Mouse (Mus musculus): ENCODE measurements at regions not wholly inside any gene's neighbourhood (a gene's known extent, or its start where the extent isn't known, plus 50 kb on each side); places are given as distances from the start of the nearest gene placed in this dataset.

DNA sequence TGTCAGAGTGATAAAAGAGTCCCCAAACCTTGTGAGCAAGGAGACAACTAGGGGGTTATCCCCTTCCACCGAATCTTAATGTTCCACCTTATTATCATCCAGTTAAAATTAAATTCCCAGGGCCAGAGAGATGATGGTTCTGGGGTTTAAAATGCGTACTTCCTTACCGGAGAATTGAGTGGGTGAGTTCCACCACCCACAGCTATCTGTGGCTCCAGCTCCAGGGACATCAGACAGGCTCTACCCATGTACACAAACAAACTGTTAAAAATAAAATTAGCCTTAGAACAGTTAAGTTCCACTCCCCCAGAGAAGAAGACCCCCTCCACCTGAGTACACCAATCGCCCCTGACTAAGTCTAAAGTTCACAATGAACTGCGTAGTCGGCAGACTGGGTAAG, 52.0 kb upstream of the Mgat5 start:
- Histone ChIP-seq H3K36me3 (replicated peaks) (no peaks in the 10 kb centered on the region), H3K4me1 (peaks cover 7% of the 10 kb centered on the region; the same call in 1 of the 2 replicates), H3K27me3 (ENCODE audit: poor library complexity, severe bottlenecking) (no peaks in the 10 kb centered on the region), H3K27ac (no peak overlapping the region), H3K4me3 (no peak overlapping the region), H3K9me3 (no peaks in the 10 kb centered on the region)
- DNase-seq (ENCODE audit: extremely low spot score, low spot score) = no peak
- 90% methylated on average over 6 of the region's 6 CpGs for WGBS

DNA sequence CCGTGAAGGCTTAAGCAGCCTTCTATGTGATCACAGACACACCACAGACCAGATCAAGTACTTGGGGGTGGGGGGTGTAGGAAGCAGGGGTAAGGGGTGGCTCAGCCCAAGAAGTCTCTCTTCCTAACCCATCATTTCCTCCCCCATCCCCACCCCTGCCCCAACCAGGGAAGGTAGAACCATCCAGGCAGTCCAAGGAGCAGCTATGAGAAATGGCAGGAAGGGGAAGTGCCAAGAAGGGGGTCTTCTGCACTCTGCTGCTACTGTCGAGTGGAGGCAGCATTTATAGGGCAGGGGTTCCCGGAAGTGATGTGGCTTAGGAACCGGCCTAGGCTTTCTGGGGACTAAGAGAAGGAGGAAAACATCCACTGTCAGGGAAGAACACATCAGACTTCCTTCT, 69.3 kb upstream of the Mgat5 start:
- H3K4me3 ChIP-seq = no peak overlapping the region
- no peak overlapping the region for H3K27ac ChIP-seq
- H3K4me1 ChIP-seq = no peaks in the 10 kb centered on the region
- 83% methylated on average over 4 of the region's 4 CpGs for WGBS
- no peaks in the 10 kb centered on the region for H3K27me3 ChIP-seq (ENCODE audit: poor library complexity, severe bottlenecking)
- H3K9me3 ChIP-seq = no peaks in the 10 kb centered on the region
- no peaks in the 10 kb centered on the region for H3K36me3 ChIP-seq (replicated peaks)
- DNase-seq (ENCODE audit: extremely low spot score, low spot score) = no peak

GRCm38 (mm10) chr1:127131871-127132270, 72.9 kb upstream of the Mgat5 start:
- Histone ChIP-seq H3K9me3 (no peaks in the 10 kb centered on the region), H3K36me3 (replicated peaks) (no peaks in the 10 kb centered on the region), H3K4me1 (no peaks in the 10 kb centered on the region), H3K27me3 (ENCODE audit: poor library complexity, severe bottlenecking) (no peaks in the 10 kb centered on the region), H3K4me3 (no peak overlapping the region), H3K27ac (no peak overlapping the region)
- WGBS = 87% methylated on average over 5 of the region's 5 CpGs
- no peak for DNase-seq (ENCODE audit: extremely low spot score, low spot score)

DNA sequence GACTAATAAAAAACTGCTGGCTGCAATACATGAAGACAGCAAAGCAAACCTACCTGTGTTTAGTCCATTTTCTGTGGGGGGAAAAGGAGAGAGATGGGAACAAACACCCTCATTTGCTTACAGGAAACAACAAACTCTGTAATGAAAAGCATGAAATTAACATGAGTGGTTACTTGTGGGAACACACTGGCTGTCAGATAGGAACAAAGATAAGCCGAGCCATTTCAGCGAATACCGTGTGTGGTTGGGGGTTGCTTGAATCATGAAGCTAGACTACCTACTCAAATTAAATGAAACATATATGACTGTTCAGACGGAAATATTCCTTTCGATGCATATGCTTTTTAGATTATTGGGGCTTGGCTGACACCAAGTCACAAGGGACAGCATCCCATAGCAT, 80.0 kb upstream of the Mgat5 start:
- no peaks in the 10 kb centered on the region for H3K4me1 ChIP-seq
- H3K4me3 ChIP-seq = no peak overlapping the region
- H3K36me3 ChIP-seq (replicated peaks) = no peaks in the 10 kb centered on the region
- no peak for DNase-seq (ENCODE audit: extremely low spot score, low spot score)
- no peaks in the 10 kb centered on the region for H3K9me3 ChIP-seq
- H3K27me3 ChIP-seq (ENCODE audit: poor library complexity, severe bottlenecking) = no peaks in the 10 kb centered on the region
- WGBS = 93% methylated on average over 5 of the region's 5 CpGs
- no peak overlapping the region for H3K27ac ChIP-seq

GRCm38 (mm10) chr1:127118019-127118418, 86.8 kb upstream of the Mgat5 start:
- 88% methylated on average over 1 of the region's 1 CpGs for WGBS
- Histone ChIP-seq H3K36me3 (replicated peaks) (no peaks in the 10 kb centered on the region), H3K27ac (no peak overlapping the region), H3K4me3 (no peak overlapping the region), H3K27me3 (ENCODE audit: poor library complexity, severe bottlenecking) (no peaks in the 10 kb centered on the region), H3K4me1 (no peaks in the 10 kb centered on the region), H3K9me3 (no peaks in the 10 kb centered on the region)
- no peak for DNase-seq (ENCODE audit: extremely low spot score, low spot score)

- H3K4me3 ChIP-seq = no peak overlapping the region
- no peaks in the 10 kb centered on the region for H3K9me3 ChIP-seq
- 95% methylated on average over 5 of the region's 5 CpGs for WGBS
- H3K27me3 ChIP-seq (ENCODE audit: poor library complexity, severe bottlenecking) = no peaks in the 10 kb centered on the region
- no peaks in the 10 kb centered on the region for H3K36me3 ChIP-seq (replicated peaks)
- no peak overlapping the region for H3K27ac ChIP-seq
- DNase-seq (ENCODE audit: extremely low spot score, low spot score) = no peak
- 0 out of 2 replicates have a peak, but pooled peaks cover 4% of the 10 kb centered on the region for H3K4me1 ChIP-seq
These were observed 97.3 kb upstream of the Mgat5 start for GRCm38 (mm10) chr1:127107485-127107884.

DNA sequence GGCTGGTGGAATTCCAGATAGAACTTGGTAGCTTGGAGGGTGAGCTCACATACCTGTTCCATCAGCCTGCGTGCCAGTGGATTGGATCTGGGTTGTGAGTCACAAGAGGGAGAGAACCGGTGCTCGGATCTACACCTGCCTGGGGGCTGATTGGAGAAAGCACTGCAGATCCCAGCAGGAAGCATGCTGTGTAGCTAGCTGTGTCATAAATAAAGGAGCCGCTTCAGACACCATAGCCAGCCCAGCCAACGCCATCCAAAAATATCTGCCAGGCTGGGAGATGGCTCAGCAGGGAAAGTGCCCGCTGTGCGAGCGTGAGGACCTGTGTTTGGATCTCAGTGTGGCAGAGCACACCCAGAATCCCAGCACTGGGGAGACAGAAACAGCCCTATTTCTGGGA, 99.0 kb upstream of the Mgat5 start:
- H3K4me3 ChIP-seq = no peak overlapping the region
- H3K27me3 ChIP-seq (ENCODE audit: poor library complexity, severe bottlenecking) = no peaks in the 10 kb centered on the region
- 79% methylated on average over 8 of the region's 8 CpGs for WGBS
- H3K36me3 ChIP-seq (replicated peaks) = no peaks in the 10 kb centered on the region
- peaks cover 5% of the 10 kb centered on the region; the same call in 1 of the 2 replicates for H3K9me3 ChIP-seq
- no peak for DNase-seq (ENCODE audit: extremely low spot score, low spot score)
- no peak overlapping the region for H3K27ac ChIP-seq
- H3K4me1 ChIP-seq = 0 out of 2 replicates have a peak, but pooled peaks cover 4% of the 10 kb centered on the region

- H3K4me1 ChIP-seq = 0 out of 2 replicates have a peak, but pooled peaks cover 4% of the 10 kb centered on the region
- DNase-seq (ENCODE audit: extremely low spot score, low spot score) = no peak
- no peak overlapping the region for H3K4me3 ChIP-seq
- H3K27me3 ChIP-seq (ENCODE audit: poor library complexity, severe bottlenecking) = no peaks in the 10 kb centered on the region
- peaks cover 5% of the 10 kb centered on the region; the same call in 1 of the 2 replicates for H3K9me3 ChIP-seq
- no peak overlapping the region for H3K27ac ChIP-seq
- WGBS = 75% methylated on average over 2 of the region's 2 CpGs
- no peaks in the 10 kb centered on the region for H3K36me3 ChIP-seq (replicated peaks)
These were observed 101.2 kb upstream of the Mgat5 start for GRCm38 (mm10) chr1:127103664-127104063.

- no peak for DNase-seq (ENCODE audit: extremely low spot score, low spot score)
- Histone ChIP-seq H3K36me3 (replicated peaks) (no peaks in the 10 kb centered on the region), H3K27ac (no peak overlapping the region)
These were observed 105.9 kb upstream of the Mgat5 start for GRCm38 (mm10) chr1:127098871-127099420.

DNA sequence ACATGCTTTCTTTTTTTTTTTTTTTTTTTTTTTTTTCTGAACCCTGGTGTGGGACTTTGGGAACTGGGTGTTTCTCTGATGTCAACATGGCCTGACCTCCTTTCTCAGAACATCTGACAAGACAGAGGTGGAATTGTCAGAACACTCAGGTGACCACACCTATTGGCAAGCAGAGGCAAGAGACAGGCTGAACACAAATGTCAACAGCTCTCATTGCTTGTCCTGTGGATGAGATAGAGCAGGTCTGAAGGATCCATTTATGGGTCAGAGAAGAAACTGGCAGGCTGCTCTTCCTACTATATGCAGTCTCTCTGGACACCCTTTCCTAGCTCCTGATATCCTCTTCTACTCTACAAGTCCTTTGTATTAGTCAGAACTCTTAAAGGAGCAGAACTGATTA, 117.2 kb upstream of the Mgat5 start:
- H3K36me3 ChIP-seq (replicated peaks) = no peaks in the 10 kb centered on the region
- no peaks in the 10 kb centered on the region for H3K9me3 ChIP-seq
- no peaks in the 10 kb centered on the region for H3K4me1 ChIP-seq
- no peak overlapping the region for H3K4me3 ChIP-seq
- no peak overlapping the region for H3K27ac ChIP-seq
- no peak for DNase-seq (ENCODE audit: extremely low spot score, low spot score)
- H3K27me3 ChIP-seq (ENCODE audit: poor library complexity, severe bottlenecking) = no peaks in the 10 kb centered on the region

More at GRCm38 (mm10) chr1:127098871-127099420, 105.9 kb upstream of the Mgat5 start:
- Histone ChIP-seq H3K27me3 (ENCODE audit: poor library complexity, severe bottlenecking) (no peaks in the 10 kb centered on the region), H3K9me3 (peaks cover 5% of the 10 kb centered on the region; the same call in 1 of the 2 replicates), H3K4me3 (no peak overlapping the region), H3K4me1 (no peaks in the 10 kb centered on the region)

GRCm38 (mm10) chr1:127085988-127086387, 118.8 kb upstream of the Mgat5 start:
- WGBS = 88% methylated on average over 4 of the region's 4 CpGs
- Histone ChIP-seq H3K27me3 (ENCODE audit: poor library complexity, severe bottlenecking) (no peaks in the 10 kb centered on the region), H3K9me3 (no peaks in the 10 kb centered on the region), H3K36me3 (replicated peaks) (no peaks in the 10 kb centered on the region), H3K4me1 (no peaks in the 10 kb centered on the region), H3K4me3 (no peak overlapping the region), H3K27ac (no peak overlapping the region)
- no peak for DNase-seq (ENCODE audit: extremely low spot score, low spot score)

- DNase-seq (ENCODE audit: extremely low spot score, low spot score) = no peak
- WGBS = 79% methylated on average over 3 of the region's 3 CpGs
- H3K4me3 ChIP-seq = no peak overlapping the region
- no peak overlapping the region for H3K27ac ChIP-seq
- H3K27me3 ChIP-seq (ENCODE audit: poor library complexity, severe bottlenecking) = no peaks in the 10 kb centered on the region
- no peaks in the 10 kb centered on the region for H3K36me3 ChIP-seq (replicated peaks)
- no peaks in the 10 kb centered on the region for H3K4me1 ChIP-seq
- no peaks in the 10 kb centered on the region for H3K9me3 ChIP-seq
These were observed 121.0 kb upstream of the Mgat5 start for GRCm38 (mm10) chr1:127083761-127084308.

GRCm38 (mm10) chr1:127079012-127079411, 125.8 kb upstream of the Mgat5 start:
- no peak overlapping the region for H3K4me3 ChIP-seq
- no peaks in the 10 kb centered on the region for H3K36me3 ChIP-seq (replicated peaks)
- no peaks in the 10 kb centered on the region for H3K27me3 ChIP-seq (ENCODE audit: poor library complexity, severe bottlenecking)
- no peaks in the 10 kb centered on the region for H3K4me1 ChIP-seq
- no peaks in the 10 kb centered on the region for H3K9me3 ChIP-seq
- DNase-seq (ENCODE audit: extremely low spot score, low spot score) = no peak
- H3K27ac ChIP-seq = no peak overlapping the region
- WGBS = 69% methylated on average over 4 of the region's 4 CpGs

- WGBS = 83% methylated on average over 2 of the region's 2 CpGs
- Histone ChIP-seq H3K27ac (no peak overlapping the region), H3K9me3 (no peaks in the 10 kb centered on the region), H3K4me1 (no peaks in the 10 kb centered on the region), H3K36me3 (replicated peaks) (no peaks in the 10 kb centered on the region), H3K4me3 (no peak overlapping the region), H3K27me3 (ENCODE audit: poor library complexity, severe bottlenecking) (no peaks in the 10 kb centered on the region)
- no peak for DNase-seq (ENCODE audit: extremely low spot score, low spot score)
These were observed 142.4 kb upstream of the Mgat5 start for GRCm38 (mm10) chr1:127062430-127062829.
